Mouse (Mus musculus): Measurements from ENCODE around the gene H2-Eb1.

DNA sequence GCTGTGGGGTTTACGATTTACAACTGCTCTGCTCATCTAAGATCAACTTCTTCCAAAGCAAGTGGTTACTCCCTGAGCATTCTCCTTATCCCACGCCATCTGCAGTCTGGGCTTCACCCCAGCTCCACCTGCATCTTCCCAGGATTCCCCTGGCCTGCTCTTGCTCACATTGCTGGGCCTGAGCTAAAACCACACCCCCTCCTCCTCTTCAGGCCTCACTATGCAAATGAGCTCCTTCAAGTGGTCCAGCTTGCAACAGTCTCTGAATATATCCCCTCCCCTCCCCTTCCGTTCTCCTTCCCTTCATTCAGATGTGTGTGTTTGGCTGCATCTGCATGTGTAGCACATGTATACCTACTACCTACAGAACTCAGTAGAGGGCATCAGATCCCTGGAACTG, 6.3 kb upstream of the H2-Eb1 start:
- TF ChIP-seq CTCF (IDR thresholded peaks at IDR 0.05; ENCODE audit: low read depth, low read length) (no peak), POLR2A (IDR thresholded peaks at IDR 0.05; ENCODE audit: borderline replicate concordance, low read depth, low read length) (no peak)
